Mouse (Mus musculus) lung, postnatal 25 days (tissue): ENCODE results near the gene 1700024B05Rik.
"Not testable (repeated sequence)": the region's sequence is repeated elsewhere in the genome, so short reads cannot be mapped to it uniquely, and the experiment has no call there.

Experiments
- DNase-seq: peaks from one replicate; pipeline ENCODE4 v3.0.0; 2022; ENCODE audit warnings: low spot score

1700024B05Rik gene

GRCm38 (mm10) chr14:41943695-41944094 is at the start of gene 1700024B05Rik:
Gene 1700024B05Rik, plus strand, starts transcription at chr14:41943995.
- DNase-seq = not testable (repeated sequence)

DNA sequence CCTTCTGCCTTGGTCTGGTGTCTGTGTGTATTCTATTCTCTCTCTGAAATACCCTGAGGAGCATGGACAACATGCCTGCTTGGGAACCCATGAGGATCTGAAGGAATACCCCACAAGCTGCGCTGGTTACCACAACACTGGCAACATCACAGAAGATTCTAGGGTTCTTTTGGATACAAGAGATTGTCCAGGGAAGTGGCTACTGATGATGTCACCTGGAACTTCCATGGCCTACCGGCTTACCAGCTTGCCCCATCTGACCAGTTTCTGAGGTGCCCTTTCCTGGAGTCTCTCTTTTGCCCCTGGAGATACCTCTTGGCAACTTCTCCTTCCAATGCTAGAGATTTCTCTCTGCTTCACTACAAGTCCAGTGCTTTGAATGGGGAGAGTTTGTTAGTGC is 36.6 kb upstream of the 1700024B05Rik start, which contains the start of gene Gm7980:
Gene Gm7980 (minus strand): TSS at position 101 of the 400 bp plus-strand sequence.
- not testable (repeated sequence) for DNase-seq

GRCm38 (mm10) chr14:41924649-41925048 is 19.1 kb upstream of the 1700024B05Rik start, which contains the start of gene 1700049E17Rik1:
Gene 1700049E17Rik1, plus strand, starts transcription at chr14:41924949.
- DNase-seq = not testable (repeated sequence)

DNA sequence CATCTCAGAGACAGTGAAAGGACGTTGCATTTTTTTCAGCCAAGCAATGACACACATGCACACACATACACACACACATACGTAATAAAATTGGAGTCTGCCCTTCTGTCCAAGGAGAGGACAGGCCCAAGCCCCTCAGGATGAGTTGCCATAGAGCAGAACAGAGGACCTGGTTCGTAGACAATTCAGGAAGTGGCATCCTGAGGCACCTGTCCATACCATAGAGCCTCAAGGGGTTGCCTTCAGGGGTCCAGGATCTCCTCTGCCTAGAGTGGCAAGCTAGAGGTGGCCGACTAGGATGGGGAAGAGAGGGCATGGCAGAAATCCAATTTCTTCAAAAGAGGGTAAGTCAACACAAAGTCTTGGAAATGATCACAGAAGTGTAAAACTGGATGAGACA is 20.3 kb downstream of the 1700024B05Rik start:
- DNase-seq = not testable (repeated sequence)

- DNase-seq = not testable (repeated sequence)
Observed at GRCm38 (mm10) chr14:41967827-41968226, 24.0 kb downstream of the 1700024B05Rik start, which contains the start of gene Gm6401. Gene Gm6401, minus strand, starts transcription at chr14:41967927.

- not testable (repeated sequence) for DNase-seq
Observed at GRCm38 (mm10) chr14:41968596-41968995, 24.8 kb downstream of the 1700024B05Rik start.

- not testable (repeated sequence) for DNase-seq
Observed at GRCm38 (mm10) chr14:41983225-41983624, 39.4 kb downstream of the 1700024B05Rik start, which contains the start of gene Gm3543. Gene Gm3543, minus strand, starts transcription at chr14:41983325.
